Mouse (Mus musculus) urinary bladder, postnatal 4 days (tissue): ENCODE data around the gene Plekhm2.

Source experiments
- DNase-seq, 2 experiments: peaks; one replicate each; pipeline ENCODE4 v3.0.0; 2021 to 2022; ENCODE audit warnings: low spot score in 2 of 2

Gene Plekhm2

GRCm38 (mm10) chr4:141664799-141665198 lies at the start of gene Plekhm2:
Gene Plekhm2 (minus strand): TSS chr4:141664899.
- DNase-seq, result no peak

GRCm38 (mm10) chr4:141713598-141714142 lies 49.0 kb upstream of the Plekhm2 start:
- no peak for DNase-seq

- DNase-seq, result no peak
Measured at GRCm38 (mm10) chr4:141711250-141711649, 46.6 kb upstream of the Plekhm2 start.

GRCm38 (mm10) chr4:141708971-141709370 lies 44.3 kb upstream of the Plekhm2 start:
- DNase-seq, result no peak

- DNase-seq, result no peak
Measured at GRCm38 (mm10) chr4:141708005-141708404, 43.3 kb upstream of the Plekhm2 start.

GRCm38 (mm10) chr4:141705331-141705730 lies 40.6 kb upstream of the Plekhm2 start:
- DNase-seq, result no peak

- no peak for DNase-seq
Measured at GRCm38 (mm10) chr4:141704625-141705024, 39.9 kb upstream of the Plekhm2 start.

- DNase-seq, result no peak
Measured at GRCm38 (mm10) chr4:141694719-141695118, 30.0 kb upstream of the Plekhm2 start.

GRCm38 (mm10) chr4:141688505-141688904 lies 23.8 kb upstream of the Plekhm2 start:
- no peak for DNase-seq

- no peak for DNase-seq
Measured at GRCm38 (mm10) chr4:141686525-141686924, 21.8 kb upstream of the Plekhm2 start.

GRCm38 (mm10) chr4:141686093-141686492 lies 21.4 kb upstream of the Plekhm2 start:
- no peak for DNase-seq

GRCm38 (mm10) chr4:141685499-141685898 lies 20.8 kb upstream of the Plekhm2 start, which contains the start of gene Rsc1a1:
Gene Rsc1a1 (minus strand): TSS chr4:141685599.
- DNase-seq, result no peak

- peak in 1 of 2 experiments; percentile 54 for DNase-seq
Measured at GRCm38 (mm10) chr4:141682706-141683230, 18.1 kb upstream of the Plekhm2 start.

GRCm38 (mm10) chr4:141681767-141682166 lies 17.1 kb upstream of the Plekhm2 start:
- no peak for DNase-seq

- no peak for DNase-seq
Measured at GRCm38 (mm10) chr4:141680892-141681291, 16.2 kb upstream of the Plekhm2 start.

- no peak for DNase-seq
Measured at GRCm38 (mm10) chr4:141679016-141679415, 14.3 kb upstream of the Plekhm2 start.

- DNase-seq, result no peak
Measured at GRCm38 (mm10) chr4:141676462-141676979, 11.8 kb upstream of the Plekhm2 start.

- DNase-seq, result no peak
Measured at GRCm38 (mm10) chr4:141672325-141672724, 7.6 kb upstream of the Plekhm2 start.

GRCm38 (mm10) chr4:141671389-141671788 lies 6.7 kb upstream of the Plekhm2 start:
- no peak for DNase-seq

- DNase-seq, result no peak
Measured at GRCm38 (mm10) chr4:141669898-141670712, 5.4 kb upstream of the Plekhm2 start.

- peak; percentile 70 to 71 for DNase-seq
Measured at GRCm38 (mm10) chr4:141664011-141664745, 521 bp downstream of the Plekhm2 start.
